Mouse (Mus musculus): ENCODE results near the gene Cog7.

Cog7 gene

GRCm38 (mm10) chr7:121947513-121947912, 34.0 kb downstream of the Cog7 start:
- DNase-seq (ENCODE audit: low spot score): no peak

DNA sequence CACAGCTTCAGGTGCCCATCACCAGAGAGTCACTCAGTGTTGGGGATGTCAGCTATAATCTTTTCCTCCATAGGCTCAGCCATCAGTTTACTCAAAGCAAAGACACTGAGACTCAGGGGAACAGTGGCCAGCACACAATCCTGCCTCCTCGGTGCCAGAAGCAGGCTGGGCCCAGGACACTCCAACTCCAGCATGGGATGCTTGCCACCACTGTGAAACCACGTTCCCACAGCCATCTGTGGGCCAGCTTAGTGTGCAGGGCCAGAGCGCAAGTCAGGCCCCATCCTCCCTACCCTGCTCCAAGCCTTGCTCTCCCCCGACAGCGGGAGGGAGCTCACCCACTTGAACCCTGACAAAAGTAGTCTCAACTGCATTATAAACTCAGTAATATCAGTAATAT, 35.3 kb downstream of the Cog7 start:
- no peak for DNase-seq (ENCODE audit: low spot score)

- no peak for DNase-seq (ENCODE audit: low spot score)
Observed at GRCm38 (mm10) chr7:121942371-121942770, 39.1 kb downstream of the Cog7 start.

DNA sequence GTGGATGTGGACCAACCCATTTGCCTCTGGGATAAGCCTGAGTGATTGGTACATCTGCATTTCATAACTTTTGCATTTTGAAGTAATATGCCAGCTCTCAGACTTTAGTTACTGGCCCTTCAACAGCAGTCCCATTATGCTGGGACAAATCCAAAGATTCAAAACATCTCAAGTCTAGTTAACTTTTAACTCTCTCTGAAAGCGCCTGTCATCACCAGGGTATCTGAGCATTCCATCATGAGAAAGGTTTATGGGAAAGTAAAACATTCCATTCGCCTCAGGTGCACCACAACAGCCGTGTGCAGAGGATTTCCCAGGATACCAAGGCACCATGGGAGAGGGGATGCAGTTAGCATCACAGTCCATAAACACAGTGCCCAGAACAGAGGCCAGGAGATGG, 39.9 kb downstream of the Cog7 start:
- DNase-seq (ENCODE audit: low spot score): no peak

- DNase-seq (ENCODE audit: low spot score): no peak
Observed at GRCm38 (mm10) chr7:121941016-121941415, 40.5 kb downstream of the Cog7 start.

DNA sequence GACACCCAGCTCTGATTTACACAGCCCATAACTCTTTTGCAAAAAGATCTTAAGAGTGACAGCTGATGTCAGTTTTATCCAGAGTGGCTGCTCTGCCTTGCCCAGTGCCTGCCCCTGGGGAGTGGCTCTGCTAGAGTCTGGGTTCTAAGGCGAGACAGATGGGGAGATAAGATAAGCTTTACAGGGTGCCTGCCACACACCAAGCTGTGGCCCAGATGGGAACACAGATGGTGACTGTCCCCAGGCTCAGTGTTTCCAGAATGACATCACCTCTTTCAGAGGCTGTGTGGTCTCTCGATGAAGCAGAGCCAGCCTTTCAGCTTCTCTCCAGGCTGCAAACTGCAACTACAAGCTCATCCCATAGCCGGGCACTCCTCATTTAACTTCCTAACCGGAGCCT, 41.8 kb downstream of the Cog7 start:
- no peak for DNase-seq (ENCODE audit: low spot score)

DNA sequence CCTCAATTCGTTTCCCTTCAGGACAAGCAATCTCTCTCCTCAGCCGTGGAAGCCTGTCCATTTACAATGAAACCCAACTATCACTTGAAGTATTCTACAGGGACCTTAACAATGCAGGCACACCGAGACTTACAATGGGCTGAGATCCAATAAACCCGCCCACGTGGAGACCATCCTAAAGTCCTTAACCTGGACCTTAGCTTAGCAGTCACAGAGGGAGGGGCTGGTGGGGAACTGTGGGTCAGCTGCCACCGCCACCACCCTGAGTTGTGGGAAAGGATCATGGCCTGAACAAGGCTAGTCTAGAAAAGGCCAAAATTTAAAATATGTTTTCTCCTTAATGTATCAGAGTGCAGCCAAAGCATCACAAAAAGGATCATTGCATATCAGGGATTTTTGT, 42.3 kb downstream of the Cog7 start:
- no peak for DNase-seq (ENCODE audit: low spot score)

DNA sequence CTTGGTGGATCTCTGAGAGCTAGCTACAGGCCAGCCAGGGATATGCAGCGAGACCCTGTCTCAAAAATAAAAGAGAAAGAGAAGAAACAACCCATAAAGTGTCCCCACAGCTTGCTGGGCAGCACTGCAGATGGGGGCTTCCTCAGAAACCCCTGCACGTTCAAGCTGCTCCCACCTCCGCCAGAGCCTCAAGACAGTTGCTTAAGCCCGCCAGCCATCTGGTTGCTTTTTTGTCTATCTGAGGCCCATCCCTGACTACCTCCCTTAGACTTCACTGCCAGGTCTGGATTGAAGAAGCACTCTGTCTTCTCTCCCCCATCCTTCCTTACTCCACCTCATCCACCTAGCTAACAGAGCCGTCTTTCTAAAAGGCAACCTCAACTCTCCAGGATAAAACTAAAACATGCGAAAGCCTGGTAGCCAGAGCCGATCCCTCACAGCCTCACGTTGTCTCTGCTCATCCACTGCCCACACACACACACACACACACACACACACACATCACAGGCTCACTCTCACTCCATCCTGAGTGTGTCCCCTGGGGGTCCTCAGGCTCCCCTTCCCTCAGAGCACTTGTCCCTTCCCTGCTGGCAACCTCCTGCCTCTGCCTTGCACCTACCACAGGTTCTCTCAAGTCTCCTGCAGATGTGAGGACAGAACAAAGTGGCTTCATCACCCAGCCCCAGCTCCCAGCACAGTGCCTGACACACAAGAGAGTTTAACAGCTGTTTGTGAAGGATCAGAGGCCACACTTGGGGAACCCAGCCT, 43.2 kb downstream of the Cog7 start:
- no peak for DNase-seq (ENCODE audit: low spot score)

- DNase-seq (ENCODE audit: low spot score): no peak
Observed at GRCm38 (mm10) chr7:121936861-121937630, 44.5 kb downstream of the Cog7 start.

DNA sequence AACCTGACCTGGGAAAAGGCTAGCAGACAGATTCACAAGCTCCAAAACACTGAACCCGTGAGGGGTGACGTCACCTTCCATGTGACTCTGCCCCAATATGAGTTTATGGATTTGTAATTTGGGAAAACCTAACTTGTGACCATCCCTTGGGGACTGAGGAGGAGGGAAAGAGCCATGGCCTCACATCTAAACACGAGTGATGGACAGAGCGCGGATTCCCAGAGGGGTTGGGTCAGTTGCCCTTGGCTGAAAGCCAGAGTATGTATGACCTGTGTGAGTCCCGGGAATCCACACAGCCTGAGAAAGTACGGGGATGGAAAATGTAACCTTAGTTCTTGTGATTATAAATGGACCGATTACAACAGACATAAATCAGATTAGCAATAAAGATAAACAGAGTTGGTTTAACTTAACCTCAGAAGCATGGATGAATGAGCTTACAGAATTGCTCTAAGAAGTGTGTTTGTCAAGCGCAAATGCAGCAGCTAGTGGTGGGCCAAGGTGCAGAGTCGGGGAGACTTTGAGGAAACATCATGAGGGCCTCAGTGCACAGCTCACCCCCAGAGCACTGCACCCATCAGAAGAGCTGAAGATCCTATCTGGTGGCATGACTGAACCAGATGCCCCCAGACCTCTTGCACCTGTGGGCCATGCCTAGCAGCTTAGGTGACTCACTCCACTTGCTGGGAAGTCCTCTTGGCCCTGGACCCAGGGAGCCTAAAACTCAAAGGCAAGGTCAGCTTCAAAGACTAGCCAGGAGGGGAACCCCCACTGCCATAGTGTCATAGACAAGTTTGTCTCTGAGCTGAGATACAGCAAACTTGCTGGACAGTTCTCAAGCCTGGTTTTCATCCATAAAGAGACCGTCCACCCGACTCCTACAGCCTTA, 45.4 kb downstream of the Cog7 start:
- DNase-seq (ENCODE audit: low spot score): no peak

- no peak for DNase-seq (ENCODE audit: low spot score)
Observed at GRCm38 (mm10) chr7:121934346-121934745, 47.2 kb downstream of the Cog7 start.

DNA sequence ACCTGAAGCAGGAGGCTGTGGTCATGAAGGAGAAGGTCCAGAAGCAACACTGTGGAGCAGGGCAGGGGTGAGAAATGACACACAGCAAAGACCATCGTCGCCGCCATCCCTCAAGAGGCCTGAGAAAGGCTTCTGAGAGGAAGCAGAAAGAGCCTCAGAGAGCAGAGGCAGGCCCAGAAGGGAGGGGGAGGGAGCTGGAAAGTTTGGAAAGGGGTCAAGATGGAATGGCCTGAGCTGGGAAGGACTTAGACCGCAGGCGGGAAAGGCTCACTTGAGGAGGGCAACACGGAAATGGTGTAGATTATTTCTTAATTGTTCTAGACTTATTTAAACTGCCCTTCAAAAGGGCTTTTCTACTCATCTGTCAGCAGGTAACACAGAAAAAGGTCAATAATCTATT, 47.8 kb downstream of the Cog7 start:
- DNase-seq (ENCODE audit: low spot score): no peak

DNA sequence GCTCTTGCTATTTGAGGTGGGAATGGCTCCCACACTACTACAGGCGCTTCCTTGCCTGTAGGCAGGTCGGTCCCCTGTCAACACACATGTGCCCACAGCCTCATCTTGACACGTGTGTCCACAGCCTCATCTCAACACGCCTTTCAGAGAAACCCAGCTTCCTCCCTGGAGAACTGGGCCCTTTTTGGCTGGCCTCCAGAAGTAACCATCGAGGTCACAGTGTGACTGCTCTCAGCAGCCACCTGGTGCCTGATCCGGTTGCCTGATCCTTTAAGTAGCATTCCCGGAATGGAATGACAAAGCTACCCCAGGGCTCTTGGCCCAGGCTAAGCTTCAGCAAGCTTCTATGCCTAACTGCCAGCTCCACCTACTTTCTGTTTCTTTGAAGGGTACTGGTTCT, 50.3 kb downstream of the Cog7 start:
- no peak for DNase-seq (ENCODE audit: low spot score)

GRCm38 (mm10) chr7:121927882-121928281, 53.6 kb downstream of the Cog7 start:
- no peak for DNase-seq (ENCODE audit: low spot score)

- DNase-seq (ENCODE audit: low spot score): no peak
Observed at GRCm38 (mm10) chr7:121924361-121924760, 57.1 kb downstream of the Cog7 start.

DNA sequence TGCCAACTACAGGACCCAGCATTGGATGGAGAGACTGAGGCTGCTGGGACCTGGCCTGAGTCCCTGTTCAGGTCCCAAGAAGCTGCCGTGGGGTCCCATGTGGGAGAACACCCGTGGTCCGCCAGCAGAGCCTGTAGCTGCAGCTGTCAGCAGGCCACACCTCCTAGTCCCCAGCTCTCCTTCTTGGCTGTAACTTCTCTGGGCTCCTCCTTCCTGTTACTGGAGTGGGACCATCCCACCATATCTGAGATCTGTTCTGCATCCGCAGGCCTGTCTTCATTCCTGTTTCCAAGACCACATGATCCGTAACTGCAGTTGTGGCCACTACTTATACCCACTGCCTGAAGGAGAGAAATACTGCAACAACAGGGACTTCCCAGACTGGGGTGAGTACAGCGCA, 67.6 kb downstream of the Cog7 start:
- no peak for DNase-seq (ENCODE audit: low spot score)

- DNase-seq (ENCODE audit: low spot score): no peak
Observed at GRCm38 (mm10) chr7:121912250-121912649, 69.3 kb downstream of the Cog7 start.

DNA sequence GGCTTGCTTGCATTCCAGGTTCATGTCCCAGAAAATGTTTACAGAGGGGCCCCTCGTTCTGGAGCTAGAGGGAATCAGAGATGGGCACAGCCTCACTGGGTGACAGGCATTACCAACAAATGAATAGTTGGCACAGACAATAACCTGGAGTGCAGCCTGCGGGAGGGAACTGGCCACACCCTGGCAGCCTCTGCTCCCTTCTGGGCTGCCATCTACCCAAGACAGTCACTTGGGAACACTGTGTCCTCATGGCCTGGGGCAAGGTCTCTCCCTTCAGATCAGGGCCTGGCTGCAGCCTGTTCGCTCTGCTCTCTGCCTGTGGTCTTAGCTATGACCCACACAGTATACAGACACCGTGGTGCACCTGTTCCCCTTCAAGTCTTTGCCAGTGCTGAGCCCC, 74.6 kb downstream of the Cog7 start:
- DNase-seq (ENCODE audit: low spot score): no peak

DNA sequence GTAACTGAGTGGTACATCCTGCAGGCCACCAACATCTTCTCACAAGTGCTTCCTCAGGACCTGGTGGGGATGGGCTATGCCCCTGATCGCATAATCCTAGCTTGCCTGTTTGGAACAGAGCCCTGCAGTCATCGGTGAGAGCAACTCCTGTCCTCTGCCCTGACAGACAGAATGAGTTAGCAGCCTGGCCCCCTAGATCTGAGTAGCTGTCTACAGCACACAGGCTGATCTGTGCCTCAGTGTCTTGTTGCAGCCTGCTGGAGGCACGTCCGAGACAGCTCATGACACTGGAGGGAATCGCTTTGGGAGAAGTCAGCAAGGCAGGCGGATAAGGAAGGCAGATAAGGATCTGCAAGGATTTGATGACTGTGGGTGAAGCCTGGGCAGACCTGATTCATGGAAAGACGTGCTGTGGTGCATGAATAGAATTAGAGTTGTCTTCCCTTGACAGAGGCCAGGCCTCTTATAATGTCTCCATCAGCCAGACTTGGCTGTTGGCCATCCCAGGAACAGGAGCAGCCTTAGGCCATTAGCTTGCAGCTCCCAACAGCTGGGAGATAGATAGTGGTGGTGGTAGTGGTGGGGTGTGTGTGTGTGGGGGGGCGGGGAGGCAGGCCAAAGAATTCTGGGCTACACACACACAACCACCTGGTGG, 78.6 kb downstream of the Cog7 start:
- no peak for DNase-seq (ENCODE audit: low spot score)

DNA sequence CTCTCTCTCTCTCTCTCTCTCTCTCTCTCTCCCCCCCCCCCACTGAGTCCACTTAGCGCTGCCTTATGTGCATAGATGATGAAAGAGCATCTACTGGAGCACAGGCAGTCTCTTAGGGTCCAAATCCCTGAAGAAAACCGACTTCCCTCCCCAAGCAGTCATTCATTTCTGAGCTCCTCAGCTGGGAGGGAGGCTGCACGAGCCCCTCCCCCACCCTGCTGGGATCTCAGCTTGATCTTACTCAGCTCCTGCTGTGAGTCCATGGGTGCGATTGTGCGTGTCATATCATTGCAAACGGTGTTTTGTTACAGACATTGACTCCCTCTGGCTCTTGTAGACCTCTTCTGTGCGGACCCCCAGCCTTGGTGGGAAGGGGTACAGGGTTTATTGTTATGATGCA, 81.6 kb downstream of the Cog7 start:
- DNase-seq (ENCODE audit: low spot score): no peak

DNA sequence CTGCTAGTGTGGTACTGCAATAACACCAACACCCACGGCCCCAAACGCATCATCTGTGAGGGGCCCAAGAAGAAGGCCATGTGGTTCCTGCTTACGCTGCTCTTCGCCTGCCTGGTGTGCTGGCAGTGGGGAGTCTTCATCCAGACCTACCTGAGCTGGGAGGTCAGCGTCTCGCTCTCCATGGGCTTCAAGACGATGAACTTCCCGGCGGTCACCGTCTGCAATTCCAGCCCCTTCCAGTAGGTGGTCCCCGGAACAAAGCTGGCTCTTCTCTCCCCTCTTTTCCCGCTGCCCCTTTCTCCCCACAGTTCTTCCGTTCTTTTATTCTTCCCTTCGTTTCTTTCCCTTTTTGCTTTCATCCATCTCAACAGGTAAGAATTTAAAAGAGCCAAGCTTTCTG, 82.2 kb downstream of the Cog7 start:
- no peak for DNase-seq (ENCODE audit: low spot score)

- no peak for DNase-seq (ENCODE audit: low spot score)
Observed at GRCm38 (mm10) chr7:121896689-121897088, 84.8 kb downstream of the Cog7 start.

Data from urinary bladder, postnatal 10 days (tissue).